Mouse (Mus musculus): ENCODE data around the gene Cdcp2. TPM values are rescaled to one million over a fixed set of nuclear protein-coding genes. Genes with fewer than 3 reads are reported as not detected.
"Not testable (repeated sequence)": the region's sequence is repeated elsewhere in the genome, so short reads cannot be mapped to it uniquely, and the experiment has no call there.

Gene Cdcp2
- total RNA-seq, 1 experiment from 2014 or later = not detected

GRCm38 (mm10) chr4:107084343-107084742 is 12.3 kb upstream of the Cdcp2 start:
- no peak for ATAC-seq (ENCODE audit: extremely low read depth, insufficient number of reproducible peaks, low FRiP score, poor library complexity, severe bottlenecking)

- no peak for ATAC-seq (ENCODE audit: extremely low read depth, insufficient number of reproducible peaks, low FRiP score, poor library complexity, severe bottlenecking)
Observed at GRCm38 (mm10) chr4:107084858-107085257, 11.8 kb upstream of the Cdcp2 start.

GRCm38 (mm10) chr4:107091696-107092095 is 5.0 kb upstream of the Cdcp2 start:
- no peak for ATAC-seq (ENCODE audit: extremely low read depth, insufficient number of reproducible peaks, low FRiP score, poor library complexity, severe bottlenecking)

GRCm38 (mm10) chr4:107094484-107095187 is 2.1 kb upstream of the Cdcp2 start:
- ATAC-seq (ENCODE audit: extremely low read depth, insufficient number of reproducible peaks, low FRiP score, poor library complexity, severe bottlenecking) = no peak

GRCm38 (mm10) chr4:107096043-107096442 is 648 bp upstream of the Cdcp2 start:
- ATAC-seq (ENCODE audit: extremely low read depth, insufficient number of reproducible peaks, low FRiP score, poor library complexity, severe bottlenecking) = no peak

- ATAC-seq (ENCODE audit: extremely low read depth, insufficient number of reproducible peaks, low FRiP score, poor library complexity, severe bottlenecking) = no peak
Observed at GRCm38 (mm10) chr4:107097871-107098270, 1.2 kb downstream of the Cdcp2 start.

GRCm38 (mm10) chr4:107098375-107098774 is 1.7 kb downstream of the Cdcp2 start:
- ATAC-seq (ENCODE audit: extremely low read depth, insufficient number of reproducible peaks, low FRiP score, poor library complexity, severe bottlenecking) = no peak

- no peak for ATAC-seq (ENCODE audit: extremely low read depth, insufficient number of reproducible peaks, low FRiP score, poor library complexity, severe bottlenecking)
Observed at GRCm38 (mm10) chr4:107098791-107099525, 2.3 kb downstream of the Cdcp2 start.

- ATAC-seq (ENCODE audit: extremely low read depth, insufficient number of reproducible peaks, low FRiP score, poor library complexity, severe bottlenecking) = no peak
Observed at GRCm38 (mm10) chr4:107102220-107102619, 5.5 kb downstream of the Cdcp2 start.

- ATAC-seq (ENCODE audit: extremely low read depth, insufficient number of reproducible peaks, low FRiP score, poor library complexity, severe bottlenecking) = no peak
Observed at GRCm38 (mm10) chr4:107106777-107107176, 10.1 kb downstream of the Cdcp2 start.

- ATAC-seq (ENCODE audit: extremely low read depth, insufficient number of reproducible peaks, low FRiP score, poor library complexity, severe bottlenecking) = no peak
Observed at GRCm38 (mm10) chr4:107108291-107108731, 11.6 kb downstream of the Cdcp2 start.

- not testable (repeated sequence) for ATAC-seq (ENCODE audit: extremely low read depth, insufficient number of reproducible peaks, low FRiP score, poor library complexity, severe bottlenecking)
Observed at GRCm38 (mm10) chr4:107109181-107109580, 12.5 kb downstream of the Cdcp2 start.

GRCm38 (mm10) chr4:107114278-107114677 is 17.6 kb downstream of the Cdcp2 start:
- ATAC-seq (ENCODE audit: extremely low read depth, insufficient number of reproducible peaks, low FRiP score, poor library complexity, severe bottlenecking) = no peak

GRCm38 (mm10) chr4:107117741-107118385 is 21.2 kb downstream of the Cdcp2 start:
- no peak for ATAC-seq (ENCODE audit: extremely low read depth, insufficient number of reproducible peaks, low FRiP score, poor library complexity, severe bottlenecking)

- no peak for ATAC-seq (ENCODE audit: extremely low read depth, insufficient number of reproducible peaks, low FRiP score, poor library complexity, severe bottlenecking)
Observed at GRCm38 (mm10) chr4:107119056-107119455, 22.4 kb downstream of the Cdcp2 start.

GRCm38 (mm10) chr4:107120676-107121075 is 24.0 kb downstream of the Cdcp2 start:
- no peak for ATAC-seq (ENCODE audit: extremely low read depth, insufficient number of reproducible peaks, low FRiP score, poor library complexity, severe bottlenecking)

- ATAC-seq (ENCODE audit: extremely low read depth, insufficient number of reproducible peaks, low FRiP score, poor library complexity, severe bottlenecking) = no peak
Observed at GRCm38 (mm10) chr4:107121165-107121943, 24.7 kb downstream of the Cdcp2 start.

GRCm38 (mm10) chr4:107124376-107124775 is 27.7 kb downstream of the Cdcp2 start:
- ATAC-seq (ENCODE audit: extremely low read depth, insufficient number of reproducible peaks, low FRiP score, poor library complexity, severe bottlenecking) = no peak

- ATAC-seq (ENCODE audit: extremely low read depth, insufficient number of reproducible peaks, low FRiP score, poor library complexity, severe bottlenecking) = no peak
Observed at GRCm38 (mm10) chr4:107125101-107125500, 28.4 kb downstream of the Cdcp2 start.
